Mouse (Mus musculus): ENCODE results near the gene Taf4. TPM values are rescaled to one million over a fixed set of nuclear protein-coding genes. Genes with fewer than 3 reads are reported as not detected.

Taf4 gene
- polyA plus RNA-seq, 1 experiment from 2014 or later = 3.4 TPM

DNA sequence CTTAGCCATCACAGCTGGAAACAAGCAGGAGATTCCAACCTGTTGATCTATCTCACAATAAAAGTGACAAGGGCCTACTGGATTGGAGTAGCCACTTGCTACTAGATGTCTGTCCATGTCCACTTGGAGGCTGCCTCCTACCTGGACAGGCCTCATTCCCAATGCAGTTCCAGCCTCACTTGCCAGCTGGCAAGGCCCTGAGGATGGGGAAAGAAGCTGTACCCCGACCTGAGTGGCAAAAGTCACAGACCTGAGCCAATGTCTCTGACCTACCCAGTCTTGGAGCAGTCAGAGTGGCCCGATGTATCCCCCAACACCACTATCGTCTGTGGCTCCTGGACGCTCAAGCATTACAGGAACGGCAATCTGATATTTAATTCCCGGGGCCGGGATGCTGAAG lies 37.2 kb upstream of the Taf4 start:
- peaks cover 15% of the 10 kb centered on the region for H3K4me1 ChIP-seq (ENCODE audit: insufficient read depth, low read length)
- H3K9me3 ChIP-seq (ENCODE audit: low read length) = peaks cover 4% of the 10 kb centered on the region; the same call in 1 of the 2 replicates
- no peak overlapping the region for H3K4me2 ChIP-seq (replicated peaks; ENCODE audit: low read depth, low read length)
- no peaks in the 10 kb centered on the region for H3K27me3 ChIP-seq (ENCODE audit: insufficient read depth, low read length)
- no peak overlapping the region for H3K27ac ChIP-seq (ENCODE audit: low read length)
- no peak for ATAC-seq (ENCODE audit: low FRiP score, low TSS enrichment)
- 64% methylated on average over 7 of the region's 7 CpGs for WGBS
- H3K9ac ChIP-seq (replicated peaks; ENCODE audit: low read length) = no peak overlapping the region
- no peaks in the 10 kb centered on the region for H3K36me3 ChIP-seq (ENCODE audit: insufficient read depth, low read length)
- H3K4me3 ChIP-seq (ENCODE audit: low read length) = no peak overlapping the region

DNA sequence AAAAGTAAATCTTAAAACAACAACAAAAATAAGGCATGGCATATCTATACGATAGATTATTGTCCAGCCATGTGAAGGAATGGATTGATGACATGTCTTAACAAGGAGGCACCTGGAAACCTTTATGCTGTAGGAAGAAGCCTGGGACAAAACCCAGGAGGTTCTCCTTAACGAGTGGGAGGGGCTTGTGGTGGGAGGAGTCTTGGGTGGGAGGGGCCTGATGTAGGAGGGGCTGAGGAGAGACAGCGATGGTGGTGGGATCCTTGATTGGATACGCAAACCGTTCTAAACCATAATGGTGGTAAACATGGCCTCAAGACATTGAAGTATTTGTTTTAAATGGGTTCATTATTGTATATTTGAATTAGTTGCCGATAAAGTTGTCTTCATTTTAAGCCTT lies 34.9 kb upstream of the Taf4 start:
- Histone ChIP-seq H3K4me3 (ENCODE audit: low read length) (no peak overlapping the region), H3K27me3 (ENCODE audit: insufficient read depth, low read length) (0 out of 2 replicates have a peak, but pooled peaks cover 3% of the 10 kb centered on the region), H3K27ac (ENCODE audit: low read length) (no peak overlapping the region), H3K4me2 (replicated peaks; ENCODE audit: low read depth, low read length) (no peak overlapping the region), H3K36me3 (ENCODE audit: insufficient read depth, low read length) (no peaks in the 10 kb centered on the region), H3K4me1 (ENCODE audit: insufficient read depth, low read length) (no peaks in the 10 kb centered on the region), H3K9ac (replicated peaks; ENCODE audit: low read length) (no peak overlapping the region), H3K9me3 (ENCODE audit: low read length) (peaks cover 4% of the 10 kb centered on the region; the same call in 1 of the 2 replicates)
- no peak for ATAC-seq (ENCODE audit: low FRiP score, low TSS enrichment)
- WGBS = 85% methylated on average over 6 of the region's 6 CpGs

DNA sequence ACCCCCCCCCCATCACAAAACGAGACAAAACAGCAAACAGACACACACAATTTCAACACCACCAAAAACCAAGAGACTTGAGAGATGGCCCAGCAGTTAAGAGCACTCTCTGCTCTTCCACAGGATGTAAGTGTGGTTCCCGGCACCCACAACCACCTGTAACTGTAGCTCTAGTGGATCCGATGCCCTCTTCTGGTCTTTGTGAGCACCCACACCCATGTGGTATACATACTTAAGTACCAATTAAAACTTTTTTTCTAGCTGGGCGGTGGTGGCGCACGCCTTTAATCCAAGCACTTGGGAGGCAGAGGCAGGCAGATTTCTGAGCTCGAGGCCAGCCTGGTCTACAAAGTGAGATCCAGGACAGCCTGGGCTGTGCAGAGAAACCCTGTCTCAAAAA lies 34.2 kb upstream of the Taf4 start:
- Histone ChIP-seq H3K9me3 (ENCODE audit: low read length) (peaks cover 4% of the 10 kb centered on the region; the same call in 1 of the 2 replicates), H3K36me3 (ENCODE audit: insufficient read depth, low read length) (no peaks in the 10 kb centered on the region), H3K4me2 (replicated peaks; ENCODE audit: low read depth, low read length) (no peak overlapping the region), H3K4me1 (ENCODE audit: insufficient read depth, low read length) (no peaks in the 10 kb centered on the region), H3K4me3 (ENCODE audit: low read length) (no peak overlapping the region), H3K27ac (ENCODE audit: low read length) (no peak overlapping the region), H3K9ac (replicated peaks; ENCODE audit: low read length) (no peak overlapping the region), H3K27me3 (ENCODE audit: insufficient read depth, low read length) (0 out of 2 replicates have a peak, but pooled peaks cover 3% of the 10 kb centered on the region)
- 92% methylated on average over 7 of the region's 7 CpGs for WGBS
- ATAC-seq (ENCODE audit: low FRiP score, low TSS enrichment) = no peak

DNA sequence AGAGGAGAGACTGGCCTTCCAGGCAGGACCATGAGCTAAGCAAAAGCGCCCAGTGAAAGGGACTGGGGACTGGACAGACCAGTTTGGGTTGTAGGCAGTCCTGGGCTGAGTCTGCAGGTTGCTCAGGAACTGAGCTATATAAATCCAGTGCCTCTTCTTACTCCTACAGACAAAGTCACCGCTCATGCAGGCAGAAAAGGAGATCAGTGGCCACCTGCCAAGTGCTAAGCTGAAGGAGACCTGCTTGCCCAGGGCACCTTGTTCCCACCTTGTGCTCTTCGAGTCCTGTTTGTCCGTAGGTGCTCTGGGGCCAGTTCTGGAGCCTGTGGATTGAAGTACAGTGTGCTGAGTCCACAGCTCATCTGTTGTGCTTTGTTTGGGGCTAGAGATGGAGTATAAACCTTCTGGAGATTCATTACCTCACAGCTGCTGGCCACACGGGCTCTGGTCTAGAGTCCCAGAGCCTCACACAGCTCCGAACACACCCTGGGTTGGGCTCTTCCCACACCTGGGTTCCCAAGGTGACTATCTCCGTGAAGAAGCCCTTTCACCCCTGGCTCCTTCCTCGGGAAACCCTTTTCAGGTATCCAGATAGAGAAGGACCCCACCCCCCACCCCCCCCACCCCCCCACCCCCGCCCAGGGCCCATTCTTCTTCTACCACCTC lies 30.0 kb upstream of the Taf4 start:
- peaks cover 4% of the 10 kb centered on the region; the same call in 1 of the 2 replicates for H3K9me3 ChIP-seq (ENCODE audit: low read length)
- no peak overlapping the region for H3K4me2 ChIP-seq (replicated peaks; ENCODE audit: low read depth, low read length)
- 55% methylated on average over 8 of the region's 9 CpGs for WGBS
- ATAC-seq (ENCODE audit: low FRiP score, low TSS enrichment) = no peak
- H3K9ac ChIP-seq (replicated peaks; ENCODE audit: low read length) = no peak overlapping the region
- no peak overlapping the region for H3K27ac ChIP-seq (ENCODE audit: low read length)
- H3K36me3 ChIP-seq (ENCODE audit: insufficient read depth, low read length) = no peaks in the 10 kb centered on the region
- no peaks in the 10 kb centered on the region for H3K4me1 ChIP-seq (ENCODE audit: insufficient read depth, low read length)
- H3K27me3 ChIP-seq (ENCODE audit: insufficient read depth, low read length) = 0 out of 2 replicates have a peak, but pooled peaks cover 3% of the 10 kb centered on the region
- H3K4me3 ChIP-seq (ENCODE audit: low read length) = no peak overlapping the region

DNA sequence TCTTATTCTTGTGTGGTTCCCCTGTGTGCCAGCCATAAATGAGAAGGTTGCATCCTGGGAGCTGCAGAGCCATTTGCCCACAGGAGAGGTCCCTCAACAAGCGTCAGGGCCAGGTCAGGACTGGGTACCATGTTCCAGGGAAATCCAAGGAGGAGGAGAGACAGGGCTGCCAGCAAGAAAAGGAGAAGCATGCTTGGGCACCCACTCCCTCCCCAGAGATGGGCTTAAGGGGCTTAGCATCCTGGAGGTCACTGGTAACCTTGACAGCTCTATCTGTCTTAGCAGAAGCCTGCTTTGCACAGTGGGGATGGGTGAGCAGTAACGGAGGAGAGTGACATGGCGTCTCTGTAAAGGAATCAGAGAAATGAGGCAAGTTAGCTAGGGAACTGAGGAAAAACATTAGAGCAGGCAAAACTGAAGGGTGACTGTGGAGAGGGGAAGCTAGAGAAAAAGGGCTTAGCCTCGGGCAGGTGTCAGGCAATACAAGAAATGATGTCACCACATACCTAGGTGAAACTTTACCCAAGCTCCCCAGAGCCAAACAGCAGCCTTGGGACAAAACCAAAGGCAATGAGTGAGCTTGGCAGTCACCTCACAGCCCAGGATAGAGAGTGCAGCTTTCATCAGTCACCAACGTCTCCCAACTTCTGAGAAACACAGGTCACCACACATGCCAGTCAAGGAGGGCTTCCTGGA lies 29.4 kb upstream of the Taf4 start:
- ATAC-seq (ENCODE audit: low FRiP score, low TSS enrichment) = no peak
- no peak overlapping the region for H3K4me2 ChIP-seq (replicated peaks; ENCODE audit: low read depth, low read length)
- peaks cover 4% of the 10 kb centered on the region; the same call in 1 of the 2 replicates for H3K9me3 ChIP-seq (ENCODE audit: low read length)

DNA sequence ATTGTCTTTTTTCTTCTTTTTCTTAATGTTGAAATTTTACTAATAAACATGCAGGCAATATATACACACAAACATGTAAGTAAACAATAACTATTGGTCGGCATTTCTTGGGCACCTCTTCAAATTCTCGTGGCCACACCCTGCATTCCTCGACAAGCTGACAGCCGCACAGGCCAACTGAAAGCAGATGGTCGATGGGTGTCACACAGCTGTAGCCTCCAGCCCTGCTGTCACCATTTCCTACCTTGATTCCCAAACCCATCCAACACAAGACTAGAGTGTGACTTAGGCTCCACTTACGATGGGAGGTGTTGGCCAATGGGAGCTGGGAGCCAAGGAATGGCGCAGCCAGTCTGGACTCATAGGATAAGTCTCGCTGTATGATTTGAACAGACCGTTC lies 25.2 kb upstream of the Taf4 start:
- no peak overlapping the region for H3K4me2 ChIP-seq (replicated peaks; ENCODE audit: low read depth, low read length)
- H3K4me3 ChIP-seq (ENCODE audit: low read length) = no peak overlapping the region
- no peak overlapping the region for H3K9ac ChIP-seq (replicated peaks; ENCODE audit: low read length)
- ATAC-seq (ENCODE audit: low FRiP score, low TSS enrichment) = no peak
- H3K4me1 ChIP-seq (ENCODE audit: insufficient read depth, low read length) = no peaks in the 10 kb centered on the region
- H3K9me3 ChIP-seq (ENCODE audit: low read length) = no peaks in the 10 kb centered on the region
- 89% methylated on average over 9 of the region's 9 CpGs for WGBS
- H3K27ac ChIP-seq (ENCODE audit: low read length) = no peak overlapping the region
- no peaks in the 10 kb centered on the region for H3K27me3 ChIP-seq (ENCODE audit: insufficient read depth, low read length)
- H3K36me3 ChIP-seq (ENCODE audit: insufficient read depth, low read length) = no peaks in the 10 kb centered on the region

More for the DNA sequence above, 29.4 kb upstream of the Taf4 start:
- WGBS = 64% methylated on average over 5 of the region's 5 CpGs
- Histone ChIP-seq H3K9ac (replicated peaks; ENCODE audit: low read length) (no peak overlapping the region), H3K4me1 (ENCODE audit: insufficient read depth, low read length) (no peaks in the 10 kb centered on the region), H3K27me3 (ENCODE audit: insufficient read depth, low read length) (0 out of 2 replicates have a peak, but pooled peaks cover 3% of the 10 kb centered on the region), H3K4me3 (ENCODE audit: low read length) (no peak overlapping the region), H3K36me3 (ENCODE audit: insufficient read depth, low read length) (no peaks in the 10 kb centered on the region), H3K27ac (ENCODE audit: low read length) (no peak overlapping the region)

DNA sequence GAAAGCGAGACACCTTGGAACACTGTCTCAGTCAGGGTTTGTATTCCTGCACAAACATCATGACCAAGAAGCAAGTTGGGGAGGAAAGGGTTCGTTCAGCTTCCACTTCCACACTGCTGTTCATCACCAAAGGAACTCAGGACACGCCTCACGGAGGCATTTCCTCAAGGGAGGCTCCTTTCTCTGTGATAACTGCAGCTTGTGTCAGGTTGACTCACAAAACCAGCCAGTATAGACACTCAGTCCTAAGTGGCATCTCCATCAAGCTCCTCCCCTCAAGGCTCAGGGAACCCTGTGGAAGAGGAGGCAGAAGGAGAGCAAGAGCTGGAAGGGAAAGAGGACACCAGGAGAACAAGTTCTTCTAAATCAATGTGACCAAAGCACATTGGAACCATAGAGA lies 22.0 kb upstream of the Taf4 start:
- H3K4me2 ChIP-seq (replicated peaks; ENCODE audit: low read depth, low read length) = no peak overlapping the region
- H3K4me1 ChIP-seq (ENCODE audit: insufficient read depth, low read length) = no peaks in the 10 kb centered on the region
- H3K9ac ChIP-seq (replicated peaks; ENCODE audit: low read length) = no peak overlapping the region
- no peak overlapping the region for H3K27ac ChIP-seq (ENCODE audit: low read length)
- no peaks in the 10 kb centered on the region for H3K27me3 ChIP-seq (ENCODE audit: insufficient read depth, low read length)
- H3K36me3 ChIP-seq (ENCODE audit: insufficient read depth, low read length) = no peaks in the 10 kb centered on the region
- no peak overlapping the region for H3K4me3 ChIP-seq (ENCODE audit: low read length)
- 67% methylated on average over 4 of the region's 4 CpGs for WGBS
- H3K9me3 ChIP-seq (ENCODE audit: low read length) = no peaks in the 10 kb centered on the region
- ATAC-seq (ENCODE audit: low FRiP score, low TSS enrichment) = no peak

DNA sequence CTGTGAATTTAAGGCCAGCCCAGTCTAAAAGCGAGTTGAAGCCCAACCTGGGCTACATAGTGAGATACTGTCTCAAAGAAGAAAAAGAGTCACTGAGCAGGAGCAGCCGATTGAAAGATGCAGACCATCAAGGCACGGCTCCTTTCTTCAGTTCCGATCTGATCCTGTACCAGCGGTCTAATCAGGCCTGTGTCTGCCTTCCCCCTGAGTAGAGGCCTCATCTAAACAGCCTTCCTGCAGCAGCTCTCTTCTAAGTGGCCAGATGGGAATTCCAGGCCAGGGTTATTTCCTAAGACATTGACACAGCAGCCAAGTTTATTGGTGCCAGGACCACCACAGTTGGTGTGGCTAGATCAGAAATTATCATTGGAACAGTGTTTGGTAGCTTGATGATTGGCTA lies 16.6 kb upstream of the Taf4 start:
- Histone ChIP-seq H3K4me2 (replicated peaks; ENCODE audit: low read depth, low read length) (no peak overlapping the region), H3K4me3 (ENCODE audit: low read length) (no peak overlapping the region), H3K36me3 (ENCODE audit: insufficient read depth, low read length) (no peaks in the 10 kb centered on the region), H3K9ac (replicated peaks; ENCODE audit: low read length) (no peak overlapping the region), H3K4me1 (ENCODE audit: insufficient read depth, low read length) (no peaks in the 10 kb centered on the region), H3K27me3 (ENCODE audit: insufficient read depth, low read length) (no peaks in the 10 kb centered on the region), H3K27ac (ENCODE audit: low read length) (no peak overlapping the region), H3K9me3 (ENCODE audit: low read length) (no peaks in the 10 kb centered on the region)
- no peak for ATAC-seq (ENCODE audit: low FRiP score, low TSS enrichment)
- WGBS = 81% methylated on average over 5 of the region's 5 CpGs

DNA sequence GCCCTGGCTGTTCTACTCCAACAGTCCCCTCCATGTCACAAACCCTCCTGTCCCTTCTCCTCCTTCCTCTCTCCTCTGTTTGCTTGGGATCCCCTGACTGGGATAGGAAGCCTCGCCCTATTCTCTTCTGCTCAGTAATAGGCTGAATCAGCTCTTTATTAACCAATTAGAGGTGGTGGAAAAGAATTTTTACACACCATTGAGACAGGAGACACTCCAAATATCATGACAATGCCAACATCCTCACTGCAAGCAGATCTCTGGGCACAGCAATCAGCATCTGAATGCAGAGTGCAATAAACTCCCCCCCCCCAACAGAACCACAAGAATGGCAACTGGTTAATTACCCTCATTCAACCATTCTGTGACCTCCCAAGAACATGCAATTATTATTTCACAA lies 12.7 kb upstream of the Taf4 start:
- H3K27ac ChIP-seq (ENCODE audit: low read length) = no peak overlapping the region
- H3K4me2 ChIP-seq (replicated peaks; ENCODE audit: low read depth, low read length) = no peak overlapping the region
- no peaks in the 10 kb centered on the region for H3K9me3 ChIP-seq (ENCODE audit: low read length)
- H3K4me3 ChIP-seq (ENCODE audit: low read length) = no peak overlapping the region
- H3K9ac ChIP-seq (replicated peaks; ENCODE audit: low read length) = no peak overlapping the region
- WGBS = 54% methylated on average over 1 of the region's 1 CpGs
- no peaks in the 10 kb centered on the region for H3K36me3 ChIP-seq (ENCODE audit: insufficient read depth, low read length)
- ATAC-seq (ENCODE audit: low FRiP score, low TSS enrichment) = no peak
- H3K27me3 ChIP-seq (ENCODE audit: insufficient read depth, low read length) = no peaks in the 10 kb centered on the region
- no peaks in the 10 kb centered on the region for H3K4me1 ChIP-seq (ENCODE audit: insufficient read depth, low read length)

DNA sequence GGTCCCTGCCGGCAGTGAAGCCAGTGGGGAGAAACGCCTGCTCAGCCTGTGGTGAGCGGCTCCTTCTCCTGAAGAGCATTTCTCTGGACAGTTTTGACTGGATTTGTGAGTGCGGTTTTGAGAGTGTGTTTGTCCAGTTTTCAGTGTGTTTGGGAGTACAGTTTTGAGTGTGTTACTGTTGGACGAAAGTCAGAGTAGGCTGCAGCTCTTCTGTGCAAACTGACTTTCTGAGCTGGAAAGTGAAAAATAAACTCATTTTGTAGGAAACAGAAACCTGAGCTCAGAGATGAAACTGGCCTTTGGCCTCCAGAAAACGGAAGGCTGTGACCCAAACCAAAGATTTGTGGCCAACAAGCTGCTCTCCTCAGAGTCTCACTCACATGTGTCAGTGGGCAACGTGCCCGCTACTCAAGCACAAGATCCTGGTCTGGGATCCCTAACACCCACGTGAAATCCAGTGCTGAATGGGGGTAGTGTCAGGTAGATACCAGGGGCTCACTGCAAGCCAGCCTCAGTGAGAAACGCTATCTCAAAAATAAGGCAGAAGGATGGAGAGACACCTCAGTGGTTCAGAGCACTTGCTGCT lies 10.1 kb upstream of the Taf4 start:
- H3K36me3 ChIP-seq (ENCODE audit: insufficient read depth, low read length) = no peaks in the 10 kb centered on the region
- no peak for ATAC-seq (ENCODE audit: low FRiP score, low TSS enrichment)
- WGBS = 54% methylated on average over 10 of the region's 10 CpGs

More for the DNA sequence above, 10.1 kb upstream of the Taf4 start:
- Histone ChIP-seq H3K27me3 (ENCODE audit: insufficient read depth, low read length) (no peaks in the 10 kb centered on the region), H3K4me2 (replicated peaks; ENCODE audit: low read depth, low read length) (no peak overlapping the region), H3K4me3 (ENCODE audit: low read length) (no peak overlapping the region), H3K9ac (replicated peaks; ENCODE audit: low read length) (no peak overlapping the region), H3K27ac (ENCODE audit: low read length) (no peak overlapping the region), H3K9me3 (ENCODE audit: low read length) (no peaks in the 10 kb centered on the region), H3K4me1 (ENCODE audit: insufficient read depth, low read length) (no peaks in the 10 kb centered on the region)
